8 mouse cellular contexts compared by ENCODE assay signal in the genomic region with DNA sequence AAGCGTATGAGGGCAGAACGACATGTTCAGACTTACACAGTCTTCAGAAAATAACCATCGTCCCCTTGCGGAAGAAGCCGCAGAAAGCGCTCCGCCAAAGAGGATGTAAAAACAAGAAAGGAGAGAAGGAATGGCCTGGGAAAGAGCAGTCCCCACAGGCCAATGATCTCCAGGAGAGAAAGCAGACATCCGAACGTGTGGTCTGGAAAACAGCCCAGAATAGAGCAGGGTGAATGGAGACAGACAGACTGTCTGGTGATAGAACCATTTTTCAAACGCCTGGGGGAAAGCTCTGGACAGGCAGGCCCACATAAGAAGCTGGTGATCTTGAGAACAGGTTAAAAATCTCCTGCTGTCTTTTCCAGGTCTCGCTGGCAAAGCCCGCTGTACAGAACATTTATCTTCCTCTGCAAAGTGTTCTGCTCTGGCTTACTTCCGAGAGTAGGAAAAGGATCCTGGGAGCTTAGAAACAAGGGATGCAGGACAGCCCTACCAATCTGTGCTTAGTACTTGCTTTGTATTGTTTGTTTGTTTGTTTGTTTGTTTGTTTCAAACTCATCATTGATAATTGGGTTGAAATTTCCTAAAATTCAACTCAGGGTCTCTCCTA.
DNase-seq lines count a peak whose midpoint lies in the region; ATAC-seq lines count a peak whose summit lies in the region.

No protein-coding gene starts in this region.

- DNase-seq in layer of hippocampus, postnatal 10 days (ENCODE audit: low spot score in 2 of 2), result peak; percentile 19 to 37
- no peak for DNase-seq in layer of hippocampus, adult 11-12 months (ENCODE audit: low spot score)
- DNase-seq in cerebellum, adult 11-12 months, result peak; percentile 42
- DNase-seq in urinary bladder, postnatal 4 days (ENCODE audit: low spot score in 2 of 2), result no peak

- 56% methylated on average over 13 of the region's 13 CpGs for WGBS in embryonic facial prominence, embryonic 13.5 days
- WGBS in intestine, embryonic 16.5 days, result 50% methylated on average over 13 of the region's 13 CpGs
- 78% methylated on average over 13 of the region's 13 CpGs for WGBS in kidney, embryonic 14.5 days

- no peak overlapping the region for H3K9ac ChIP-seq in embryonic facial prominence, embryonic 13.5 days
- no peak overlapping the region for H3K9ac ChIP-seq in intestine, embryonic 16.5 days (ENCODE audit: low read depth, low read length)
- no peak overlapping the region for H3K9ac ChIP-seq in kidney, embryonic 14.5 days (ENCODE audit: low read depth, low read length)

- H3K9me3 ChIP-seq in embryonic facial prominence, embryonic 13.5 days, result no peaks in the 10 kb centered on the region
- H3K9me3 ChIP-seq in intestine, embryonic 16.5 days (ENCODE audit: control insufficient read depth, low read length), result 0 out of 2 replicates have a peak, but pooled peaks cover 3% of the 10 kb centered on the region
- peaks cover 7% of the 10 kb centered on the region; the same call in 1 of the 2 replicates for H3K9me3 ChIP-seq in kidney, embryonic 14.5 days (ENCODE audit: control insufficient read depth, low read length)

- ATAC-seq in embryonic facial prominence, embryonic 13.5 days (ENCODE audit: insufficient number of reproducible peaks, insufficient read depth, low FRiP score, low TSS enrichment, low read depth), result no peak
- ATAC-seq in intestine, embryonic 16.5 days, result peak; percentile 77
- no peak for ATAC-seq in monocyte, adult 5-6 weeks (replicated peaks; ENCODE audit: insufficient number of reproducible peaks, low FRiP score, low TSS enrichment, poor library complexity, severe bottlenecking)
- ATAC-seq in kidney, embryonic 14.5 days (ENCODE audit: low FRiP score, low TSS enrichment), result no peak

- H3K4me2 ChIP-seq in embryonic facial prominence, embryonic 13.5 days, result peak overlapping the region; percentile 43
- peak overlapping the region; percentile 17 for H3K4me2 ChIP-seq in intestine, embryonic 16.5 days (ENCODE audit: low read depth, low read length)
- H3K4me2 ChIP-seq in kidney, embryonic 14.5 days (replicated peaks; ENCODE audit: low read depth, low read length), result no peak overlapping the region

- H3K4me1 ChIP-seq in embryonic facial prominence, embryonic 13.5 days, result peaks cover 5% of the 10 kb centered on the region; the same call in 1 of the 2 replicates
- H3K4me1 ChIP-seq in intestine, embryonic 16.5 days (ENCODE audit: control insufficient read depth, insufficient read depth, low read length), result no peaks in the 10 kb centered on the region
- H3K4me1 ChIP-seq in kidney, embryonic 14.5 days (ENCODE audit: control insufficient read depth, insufficient read depth, low read length), result no peaks in the 10 kb centered on the region

- peak overlapping the region; percentile 28; the same call in 1 of the 2 replicates for H3K27ac ChIP-seq in embryonic facial prominence, embryonic 13.5 days
- peak overlapping the region; percentile 1; the same call in 1 of the 2 replicates for H3K27ac ChIP-seq in intestine, embryonic 16.5 days (ENCODE audit: low read length)
- no peak overlapping the region for H3K27ac ChIP-seq in kidney, embryonic 14.5 days (ENCODE audit: low read depth, low read length)

- no peaks in the 10 kb centered on the region for H3K27me3 ChIP-seq in embryonic facial prominence, embryonic 13.5 days
- H3K27me3 ChIP-seq in intestine, embryonic 16.5 days (replicated peaks; ENCODE audit: control insufficient read depth, insufficient read depth, low read length), result no peaks in the 10 kb centered on the region
- H3K27me3 ChIP-seq in kidney, embryonic 14.5 days (ENCODE audit: control insufficient read depth, insufficient read depth, low read length), result no peaks in the 10 kb centered on the region

- H3K36me3 ChIP-seq in embryonic facial prominence, embryonic 13.5 days, result no peaks in the 10 kb centered on the region
- H3K36me3 ChIP-seq in intestine, embryonic 16.5 days (ENCODE audit: control insufficient read depth, insufficient read depth, low read length), result no peaks in the 10 kb centered on the region
- H3K36me3 ChIP-seq in kidney, embryonic 14.5 days (ENCODE audit: control insufficient read depth, insufficient read depth, low read length), result no peaks in the 10 kb centered on the region

- H3K4me3 ChIP-seq in embryonic facial prominence, embryonic 13.5 days, result no peak overlapping the region
- peak overlapping the region; percentile 9 for H3K4me3 ChIP-seq in intestine, embryonic 16.5 days (ENCODE audit: low read length)
- H3K4me3 ChIP-seq in kidney, embryonic 14.5 days (ENCODE audit: low read length), result no peak overlapping the region

Comparison
In these comparisons a context has a peak if more than half of its experiments do, and no peak if none do; other contexts are left out.
1. DNase-seq: peak in layer of hippocampus, postnatal 10 days (2 of 2) and cerebellum, adult 11-12 months (single experiment); none in layer of hippocampus, adult 11-12 months (single experiment) and urinary bladder, postnatal 4 days (0 of 2).